Mouse (Mus musculus): Measurements from ENCODE around the gene Gm960. TPM values are rescaled to one million over a fixed set of nuclear protein-coding genes. Genes with fewer than 3 reads are reported as not detected.

Gm960 gene
- polyA plus RNA-seq (2015; fragmentation: Illumina TruSeq; extraction: RNeasy Lipid Tissue Mini Kit (QIAGEN cat#74804); ENCODE audit: insufficient read depth, low read depth, low replicate concordance), result not detected

DNA sequence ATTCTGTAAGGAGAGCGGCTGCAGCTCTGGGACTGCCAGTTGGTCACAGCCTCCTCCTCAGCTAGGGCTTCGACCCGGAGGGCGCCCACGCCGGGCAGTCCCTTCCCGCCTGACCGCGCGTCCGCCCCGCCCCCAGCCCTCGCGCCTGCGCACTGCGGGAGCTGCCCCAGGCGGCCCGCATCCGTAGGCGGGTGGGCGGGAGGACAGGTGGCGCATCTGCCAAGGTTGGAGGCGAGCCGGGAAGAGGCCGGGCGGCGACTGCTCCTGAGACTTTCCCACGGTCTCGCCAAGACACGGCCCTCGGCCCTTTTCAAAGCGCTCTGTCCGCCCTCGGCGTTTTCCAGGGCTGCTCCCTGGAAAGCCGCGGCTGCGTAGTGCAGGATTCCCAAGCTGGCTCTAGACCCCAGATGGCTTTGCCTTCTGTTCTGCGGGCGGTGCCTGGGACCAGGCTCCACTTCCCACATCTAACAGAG is at the start of gene Gm960:
Gm960 (minus strand) TSS at position 464 of the 473 bp plus-strand sequence.

DNA sequence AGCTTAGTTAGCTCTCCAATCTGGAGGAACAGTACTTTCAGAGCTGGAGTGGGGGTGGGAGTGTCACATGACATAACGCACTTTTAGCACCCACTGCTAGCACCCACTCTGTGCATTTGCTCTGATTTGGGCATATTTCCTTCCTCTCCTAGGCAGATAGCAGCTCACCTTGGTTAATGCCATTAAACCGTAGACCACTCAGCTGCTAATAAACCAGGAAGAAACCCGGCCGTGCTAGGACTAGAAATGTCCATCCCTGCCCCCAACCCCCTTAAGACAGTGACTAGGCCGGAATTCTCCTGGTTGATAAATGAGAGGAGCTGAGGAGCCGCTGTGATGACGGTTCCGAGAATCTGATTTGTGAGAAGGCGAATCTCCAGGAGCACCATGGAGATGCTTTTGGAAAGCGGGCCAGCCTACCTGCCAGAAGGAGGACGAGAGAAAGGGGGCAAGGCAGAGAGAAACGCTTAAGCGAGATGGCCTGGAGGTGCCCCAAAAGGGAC is 12.7 kb upstream of the Gm960 start, which contains the start of gene Sptbn2:
Sptbn2 (plus strand) TSS at position 70 of the 503 bp plus-strand sequence.

GRCm38 (mm10) chr19:4625179-4625828 is 73.2 kb downstream of the Gm960 start, which contains the start of gene Rce1:
Rce1 (minus strand) TSS chr19:4625641.

GRCm38 (mm10) chr19:4615151-4616093 is 83.0 kb downstream of the Gm960 start, which contains the start of gene Lrfn4:
Lrfn4 (minus strand) TSS chr19:4615667.

Other genes with a start within 250 kb of the Gm960 start
- gene Syt12, start 221.2 kb downstream of the Gm960 start, polyA plus RNA-seq (2015; fragmentation: Illumina TruSeq; extraction: RNeasy Lipid Tissue Mini Kit (QIAGEN cat#74804); ENCODE audit: insufficient read depth, low read depth, low replicate concordance), result 0.22 TPM
- not detected for gene 2010003K11Rik, start 200.1 kb downstream of the Gm960 start, polyA plus RNA-seq (2015; fragmentation: Illumina TruSeq; extraction: RNeasy Lipid Tissue Mini Kit (QIAGEN cat#74804); ENCODE audit: insufficient read depth, low read depth, low replicate concordance)
- 13.1 TPM for gene Pcx, start 188.2 kb downstream of the Gm960 start, polyA plus RNA-seq (2015; fragmentation: Illumina TruSeq; extraction: RNeasy Lipid Tissue Mini Kit (QIAGEN cat#74804); ENCODE audit: insufficient read depth, low read depth, low replicate concordance)
- gene Lrfn4, start 83.0 kb downstream of the Gm960 start, polyA plus RNA-seq (2015; fragmentation: Illumina TruSeq; extraction: RNeasy Lipid Tissue Mini Kit (QIAGEN cat#74804); ENCODE audit: insufficient read depth, low read depth, low replicate concordance), result 2.9 TPM
- 9.0 TPM for gene Rce1, start 73.0 kb downstream of the Gm960 start, polyA plus RNA-seq (2015; fragmentation: Illumina TruSeq; extraction: RNeasy Lipid Tissue Mini Kit (QIAGEN cat#74804); ENCODE audit: insufficient read depth, low read depth, low replicate concordance)
- gene Sptbn2, start 12.5 kb upstream of the Gm960 start, polyA plus RNA-seq (2015; fragmentation: Illumina TruSeq; extraction: RNeasy Lipid Tissue Mini Kit (QIAGEN cat#74804); ENCODE audit: insufficient read depth, low read depth, low replicate concordance), result 1.9 TPM
- gene Rbm4b, start 57.8 kb upstream of the Gm960 start, polyA plus RNA-seq (2015; fragmentation: Illumina TruSeq; extraction: RNeasy Lipid Tissue Mini Kit (QIAGEN cat#74804); ENCODE audit: insufficient read depth, low read depth, low replicate concordance), result 4.6 TPM
- gene Rbm4, start 95.2 kb upstream of the Gm960 start, polyA plus RNA-seq (2015; fragmentation: Illumina TruSeq; extraction: RNeasy Lipid Tissue Mini Kit (QIAGEN cat#74804); ENCODE audit: insufficient read depth, low read depth, low replicate concordance), result 7.2 TPM
- 13.6 TPM for gene Gm21992, start 112.9 kb upstream of the Gm960 start, polyA plus RNA-seq (2015; fragmentation: Illumina TruSeq; extraction: RNeasy Lipid Tissue Mini Kit (QIAGEN cat#74804); ENCODE audit: insufficient read depth, low read depth, low replicate concordance)
- gene Rbm14, start 113.0 kb upstream of the Gm960 start, polyA plus RNA-seq (2015; fragmentation: Illumina TruSeq; extraction: RNeasy Lipid Tissue Mini Kit (QIAGEN cat#74804); ENCODE audit: insufficient read depth, low read depth, low replicate concordance), result 5.8 TPM
- 30.0 TPM for gene Ccs, start 140.7 kb upstream of the Gm960 start, polyA plus RNA-seq (2015; fragmentation: Illumina TruSeq; extraction: RNeasy Lipid Tissue Mini Kit (QIAGEN cat#74804); ENCODE audit: insufficient read depth, low read depth, low replicate concordance)
- gene Ccdc87, start 140.7 kb upstream of the Gm960 start, polyA plus RNA-seq (2015; fragmentation: Illumina TruSeq; extraction: RNeasy Lipid Tissue Mini Kit (QIAGEN cat#74804); ENCODE audit: insufficient read depth, low read depth, low replicate concordance), result not detected
- gene Ctsf, start 156.5 kb upstream of the Gm960 start, polyA plus RNA-seq (2015; fragmentation: Illumina TruSeq; extraction: RNeasy Lipid Tissue Mini Kit (QIAGEN cat#74804); ENCODE audit: insufficient read depth, low read depth, low replicate concordance), result 21.8 TPM
- gene Actn3, start 179.2 kb upstream of the Gm960 start, polyA plus RNA-seq (2015; fragmentation: Illumina TruSeq; extraction: RNeasy Lipid Tissue Mini Kit (QIAGEN cat#74804); ENCODE audit: insufficient read depth, low read depth, low replicate concordance), result not detected
- 1.8 TPM for gene Zdhhc24, start 180.0 kb upstream of the Gm960 start, polyA plus RNA-seq (2015; fragmentation: Illumina TruSeq; extraction: RNeasy Lipid Tissue Mini Kit (QIAGEN cat#74804); ENCODE audit: insufficient read depth, low read depth, low replicate concordance)
- 1.2 TPM for gene Bbs1, start 208.0 kb upstream of the Gm960 start, polyA plus RNA-seq (2015; fragmentation: Illumina TruSeq; extraction: RNeasy Lipid Tissue Mini Kit (QIAGEN cat#74804); ENCODE audit: insufficient read depth, low read depth, low replicate concordance)
- 16.6 TPM for gene Dpp3, start 229.6 kb upstream of the Gm960 start, polyA plus RNA-seq (2015; fragmentation: Illumina TruSeq; extraction: RNeasy Lipid Tissue Mini Kit (QIAGEN cat#74804); ENCODE audit: insufficient read depth, low read depth, low replicate concordance)
- gene Peli3, start 244.5 kb upstream of the Gm960 start, polyA plus RNA-seq (2015; fragmentation: Illumina TruSeq; extraction: RNeasy Lipid Tissue Mini Kit (QIAGEN cat#74804); ENCODE audit: insufficient read depth, low read depth, low replicate concordance), result 0.83 TPM